In the genomic region with DNA sequence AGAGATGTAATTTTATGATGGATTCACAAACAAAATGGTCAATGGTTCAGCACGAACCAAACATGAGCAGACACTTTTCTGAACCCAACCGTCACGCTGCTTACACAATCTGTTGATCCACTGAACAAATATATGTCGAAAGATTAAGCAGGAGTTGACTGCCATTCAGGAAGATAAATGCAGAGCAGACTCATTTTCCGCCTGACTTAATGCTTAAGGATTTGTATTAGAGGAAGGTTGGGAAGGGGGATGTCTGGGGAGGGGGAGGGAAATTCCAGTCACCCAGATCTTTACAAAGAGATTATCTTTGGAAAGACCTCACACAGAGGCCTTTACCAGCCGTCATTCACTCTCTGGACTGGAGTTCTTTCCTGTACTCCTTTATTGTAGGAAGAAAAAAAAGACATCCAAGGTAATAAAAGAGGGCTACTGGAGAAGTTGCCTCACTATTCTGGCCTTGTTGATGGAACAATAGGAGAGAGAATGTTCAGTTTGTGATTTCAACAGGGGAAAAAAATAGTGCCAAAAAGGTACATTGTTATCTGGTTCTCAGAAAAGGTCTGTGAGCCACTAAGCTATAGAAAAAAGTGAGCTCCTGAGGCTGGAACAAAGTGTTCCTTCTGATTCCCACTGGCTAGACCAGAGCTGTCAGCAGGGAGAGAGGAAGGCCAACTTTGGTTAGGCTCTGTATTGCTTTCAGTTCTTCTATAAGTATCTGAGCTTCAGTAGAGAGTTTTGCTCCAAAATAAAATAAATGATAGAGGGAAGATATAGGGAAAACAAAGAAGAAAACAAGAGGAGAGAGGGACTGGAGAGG, we compare ENCODE assay signal across 10 mouse cellular contexts.
A peak's percentile ranks its signal among the peaks of the same experiment; 100 is the strongest.
DNase-seq lines count a peak whose midpoint lies in the region; ATAC-seq and TF ChIP-seq lines count a peak whose summit lies in the region.
"Had no signal": no experiment of that assay in that cellular context is flagged by ENCODE, and none has a peak within 500 bp of the region (broad histone marks: within the 10 kb centered on the region; RNA-seq: fewer than 3 reads in every experiment).

No protein-coding gene starts in this region.

- 48% methylated on average over 6 of the region's 6 CpGs for WGBS in liver, embryonic 12.5 days (ENCODE audit: insufficient replicate concordance)
- WGBS in liver, embryonic 11.5 days = 48% methylated on average over 6 of the region's 6 CpGs
- 25% methylated on average over 6 of the region's 6 CpGs for WGBS in embryonic facial prominence, embryonic 12.5 days
- WGBS in intestine, embryonic 15.5 days = 12% methylated on average over 6 of the region's 6 CpGs
- 6% methylated on average over 6 of the region's 6 CpGs for WGBS in neural tube, embryonic 11.5 days
- 18% methylated on average over 6 of the region's 6 CpGs for WGBS in cerebellum, adult 2 months

- H3K4me3 ChIP-seq in liver, embryonic 12.5 days = no peak overlapping the region
- H3K4me3 ChIP-seq in liver, embryonic 11.5 days (ENCODE audit: low read depth, low read length) = no peak overlapping the region
- H3K4me3 ChIP-seq in embryonic facial prominence, embryonic 12.5 days = no peak overlapping the region
- no peak overlapping the region for H3K4me3 ChIP-seq in intestine, embryonic 15.5 days (replicated peaks)
- no peak overlapping the region for H3K4me3 ChIP-seq in neural tube, embryonic 11.5 days (ENCODE audit: low read depth, low read length)
- H3K4me3 ChIP-seq in cerebellum, adult 2 months (replicated peaks; ENCODE audit: insufficient read depth, low read depth, low read length) = no peak overlapping the region
- H3K4me3 ChIP-seq: lung, embryonic 15.5 days had no signal

- TF ChIP-seq POLR2A in cerebellum, adult 2 months (IDR thresholded peaks at IDR 0.05; ENCODE audit: borderline replicate concordance, insufficient read depth, low read length) = no peak

- no peaks in the 10 kb centered on the region for H3K9me3 ChIP-seq in liver, embryonic 12.5 days (replicated peaks)
- H3K9me3 ChIP-seq in liver, embryonic 11.5 days (ENCODE audit: control insufficient read depth, low read length) = no peaks in the 10 kb centered on the region
- H3K9me3 ChIP-seq in embryonic facial prominence, embryonic 12.5 days = no peaks in the 10 kb centered on the region
- no peaks in the 10 kb centered on the region for H3K9me3 ChIP-seq in intestine, embryonic 15.5 days
- no peaks in the 10 kb centered on the region for H3K9me3 ChIP-seq in neural tube, embryonic 11.5 days (ENCODE audit: control insufficient read depth, low read length)
- H3K9me3 ChIP-seq: lung, embryonic 15.5 days had no signal

- DNase-seq in liver, embryonic 11.5 days (ENCODE audit: low spot score) = no peak
- DNase-seq in neural tube, embryonic 11.5 days (ENCODE audit: low spot score) = peak; percentile 21
- DNase-seq in heart, postnatal 4 days = no peak
- DNase-seq in cerebellum, adult 2 months = no peak
- DNase-seq: cerebellum, adult 11-12 months had no signal

- no peak overlapping the region for H3K9ac ChIP-seq in liver, embryonic 12.5 days
- H3K9ac ChIP-seq in liver, embryonic 11.5 days (ENCODE audit: low read depth, low read length) = no peak overlapping the region
- no peak overlapping the region for H3K9ac ChIP-seq in embryonic facial prominence, embryonic 12.5 days
- H3K9ac ChIP-seq in intestine, embryonic 15.5 days = no peak overlapping the region
- H3K9ac ChIP-seq in neural tube, embryonic 11.5 days (ENCODE audit: low read length) = no peak overlapping the region
- H3K9ac ChIP-seq: lung, embryonic 15.5 days had no signal

- TF ChIP-seq CTCF in cerebellum, adult 2 months (IDR thresholded peaks at IDR 0.05; ENCODE audit: borderline replicate concordance, insufficient read depth, low read depth, low read length) = no peak

- no peak overlapping the region for H3K27ac ChIP-seq in liver, embryonic 12.5 days
- H3K27ac ChIP-seq in liver, embryonic 11.5 days (ENCODE audit: low read depth, low read length) = no peak overlapping the region
- no peak overlapping the region for H3K27ac ChIP-seq in embryonic facial prominence, embryonic 12.5 days
- H3K27ac ChIP-seq in intestine, embryonic 15.5 days = no peak overlapping the region
- no peak overlapping the region for H3K27ac ChIP-seq in neural tube, embryonic 11.5 days (ENCODE audit: low read depth, low read length)
- H3K27ac ChIP-seq in cerebellum, adult 2 months (ENCODE audit: insufficient read depth, low read length) = no peak overlapping the region
- H3K27ac ChIP-seq: lung, embryonic 15.5 days had no signal

- no peaks in the 10 kb centered on the region for H3K27me3 ChIP-seq in liver, embryonic 12.5 days (replicated peaks)
- H3K27me3 ChIP-seq in liver, embryonic 11.5 days (replicated peaks; ENCODE audit: control insufficient read depth, insufficient read depth, low read length) = no peaks in the 10 kb centered on the region
- H3K27me3 ChIP-seq in embryonic facial prominence, embryonic 12.5 days = no peaks in the 10 kb centered on the region
- H3K27me3 ChIP-seq in intestine, embryonic 15.5 days (replicated peaks) = no peaks in the 10 kb centered on the region
- H3K27me3 ChIP-seq in neural tube, embryonic 11.5 days (ENCODE audit: control insufficient read depth, insufficient read depth, low read length) = no peaks in the 10 kb centered on the region
- H3K27me3 ChIP-seq in cerebellum, adult 2 months (ENCODE audit: control insufficient read depth, insufficient read depth, low read length) = no peaks in the 10 kb centered on the region
- H3K27me3 ChIP-seq: lung, embryonic 15.5 days had no signal

- peak; percentile 37; the same call in 1 of the 2 replicates for ATAC-seq in liver, embryonic 12.5 days
- no peak for ATAC-seq in liver, embryonic 11.5 days (replicated peaks; ENCODE audit: low FRiP score)
- peak; percentile 47; the same call in 1 of the 2 replicates for ATAC-seq in embryonic facial prominence, embryonic 12.5 days (ENCODE audit: insufficient number of reproducible peaks, insufficient read depth, low FRiP score, low TSS enrichment)
- peak; percentile 83 for ATAC-seq in intestine, embryonic 15.5 days
- peak; percentile 86 for ATAC-seq in neural tube, embryonic 11.5 days (ENCODE audit: insufficient read depth, low FRiP score, low TSS enrichment)
- ATAC-seq in activated CD4-positive, CD25-positive, alpha-beta regulatory T cell, adult 4 months = no peak

- no peak overlapping the region for H3K4me2 ChIP-seq in liver, embryonic 12.5 days
- H3K4me2 ChIP-seq in liver, embryonic 11.5 days = no peak overlapping the region
- H3K4me2 ChIP-seq in embryonic facial prominence, embryonic 12.5 days (replicated peaks) = no peak overlapping the region
- no peak overlapping the region for H3K4me2 ChIP-seq in intestine, embryonic 15.5 days (replicated peaks)
- H3K4me2 ChIP-seq in neural tube, embryonic 11.5 days (ENCODE audit: low read depth) = no peak overlapping the region
- H3K4me2 ChIP-seq: lung, embryonic 15.5 days had no signal

- no peaks in the 10 kb centered on the region for H3K36me3 ChIP-seq in liver, embryonic 12.5 days
- H3K36me3 ChIP-seq in liver, embryonic 11.5 days (ENCODE audit: control insufficient read depth, insufficient read depth, low read length) = no peaks in the 10 kb centered on the region
- H3K36me3 ChIP-seq in embryonic facial prominence, embryonic 12.5 days = no peaks in the 10 kb centered on the region
- H3K36me3 ChIP-seq in intestine, embryonic 15.5 days = no peaks in the 10 kb centered on the region
- H3K36me3 ChIP-seq in neural tube, embryonic 11.5 days (ENCODE audit: control insufficient read depth, insufficient read depth, low read length) = no peaks in the 10 kb centered on the region
- H3K36me3 ChIP-seq: lung, embryonic 15.5 days had no signal

- H3K4me1 ChIP-seq in liver, embryonic 12.5 days = no peaks in the 10 kb centered on the region
- H3K4me1 ChIP-seq in liver, embryonic 11.5 days (replicated peaks; ENCODE audit: control insufficient read depth, insufficient read depth, low read length) = no peaks in the 10 kb centered on the region
- no peaks in the 10 kb centered on the region for H3K4me1 ChIP-seq in embryonic facial prominence, embryonic 12.5 days
- no peaks in the 10 kb centered on the region for H3K4me1 ChIP-seq in intestine, embryonic 15.5 days (replicated peaks)
- no peaks in the 10 kb centered on the region for H3K4me1 ChIP-seq in neural tube, embryonic 11.5 days (ENCODE audit: control insufficient read depth, insufficient read depth, low read length)
- no peaks in the 10 kb centered on the region for H3K4me1 ChIP-seq in cerebellum, adult 2 months (ENCODE audit: control insufficient read depth, insufficient read depth, low read length)
- H3K4me1 ChIP-seq: lung, embryonic 15.5 days had no signal

Comparison
In these comparisons a context has a peak if more than half of its experiments do, and no peak if none do; other contexts are left out.
1. ATAC-seq: peak in liver, embryonic 12.5 days (single experiment), embryonic facial prominence, embryonic 12.5 days (single experiment), intestine, embryonic 15.5 days (single experiment) and neural tube, embryonic 11.5 days (single experiment); none in liver, embryonic 11.5 days (single experiment) and activated CD4-positive, CD25-positive, alpha-beta regulatory T cell, adult 4 months (single experiment).